In the genomic region with DNA sequence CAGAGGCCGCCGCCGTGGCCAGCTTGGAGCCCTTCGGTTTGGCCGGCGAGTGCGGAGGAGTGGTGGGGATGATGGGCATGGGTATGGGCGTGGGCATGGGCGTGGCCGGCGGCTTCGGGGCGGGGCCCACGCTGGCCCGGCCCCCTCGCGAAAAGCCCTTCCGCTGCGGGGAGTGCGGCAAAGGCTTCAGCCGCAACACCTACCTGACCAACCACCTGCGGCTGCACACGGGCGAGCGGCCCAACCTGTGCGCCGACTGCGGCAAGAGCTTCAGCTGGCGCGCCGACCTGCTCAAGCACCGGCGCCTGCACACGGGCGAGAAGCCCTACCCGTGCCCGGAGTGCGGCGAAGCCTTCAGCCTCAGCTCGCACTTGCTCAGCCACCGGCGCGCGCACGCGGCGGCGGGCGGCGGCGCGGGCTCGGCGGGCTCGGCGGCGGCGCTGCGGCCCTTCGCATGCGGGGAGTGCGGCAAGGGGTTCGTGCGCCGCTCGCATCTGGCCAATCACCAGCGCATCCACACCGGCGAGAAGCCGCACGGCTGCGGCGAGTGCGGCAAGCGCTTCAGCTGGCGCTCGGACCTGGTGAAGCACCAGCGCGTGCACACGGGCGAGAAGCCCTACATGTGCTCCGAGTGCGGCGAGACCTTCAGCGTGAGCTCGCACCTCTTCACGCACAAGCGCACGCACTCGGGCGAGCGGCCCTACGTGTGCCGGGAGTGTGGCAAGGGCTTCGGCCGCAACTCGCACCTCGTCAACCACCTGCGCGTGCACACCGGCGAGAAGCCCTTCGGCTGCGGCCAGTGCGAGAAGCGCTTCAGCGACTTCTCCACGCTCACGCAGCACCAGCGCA, we compare ENCODE assay signal across 8 mouse cellular contexts. TPM values are rescaled to one million over a fixed set of nuclear protein-coding genes. Genes with fewer than 3 reads are reported as not detected.
DNase-seq lines count a peak whose midpoint lies in the region; ATAC-seq and TF ChIP-seq lines count a peak whose summit lies in the region.

No protein-coding gene starts in this region.

- H3K36me3 ChIP-seq in heart, embryonic 14.5 days (ENCODE audit: control insufficient read depth, insufficient read depth, low read length), result peaks cover 10% of the 10 kb centered on the region
- H3K36me3 ChIP-seq in liver, embryonic 14.5 days (replicated peaks; ENCODE audit: control insufficient read depth, insufficient read depth, low read depth), result no peaks in the 10 kb centered on the region
- H3K36me3 ChIP-seq in neural tube, embryonic 13.5 days, result peaks cover 15% of the 10 kb centered on the region

- 1% methylated on average over 106 of the region's 110 CpGs for WGBS in heart, embryonic 14.5 days
- WGBS in liver, embryonic 14.5 days (ENCODE audit: insufficient replicate concordance), result under 1% methylated on average over 110 of the region's 110 CpGs
- under 1% methylated on average over 110 of the region's 110 CpGs for WGBS in neural tube, embryonic 13.5 days

- ATAC-seq in erythroid progenitor cell, adult 5-6 weeks (replicated peaks; ENCODE audit: low FRiP score, poor library complexity, severe bottlenecking), result 0 out of 2 replicates have a peak, but pooled peaks have one; percentile 30
- peak; percentile 93 for ATAC-seq in heart, embryonic 14.5 days (ENCODE audit: insufficient number of reproducible peaks, insufficient read depth, low FRiP score, low read depth)
- ATAC-seq in liver, embryonic 14.5 days (ENCODE audit: insufficient read depth), result peak; percentile 82
- peak; percentile 93 for ATAC-seq in neural tube, embryonic 13.5 days (ENCODE audit: low read depth)

- H3K4me2 ChIP-seq in heart, embryonic 14.5 days (ENCODE audit: low read length), result peak overlapping the region; percentile 99
- H3K4me2 ChIP-seq in liver, embryonic 14.5 days (ENCODE audit: low read depth), result peak overlapping the region; percentile 68
- H3K4me2 ChIP-seq in neural tube, embryonic 13.5 days, result peak overlapping the region; percentile 91

- TF ChIP-seq CTCF in liver, embryonic 14.5 days (IDR thresholded peaks at IDR 0.05; ENCODE audit: low read depth), result no peak

- peak overlapping the region; percentile 77 for H3K9ac ChIP-seq in heart, embryonic 14.5 days (ENCODE audit: low read length)
- H3K9ac ChIP-seq in liver, embryonic 14.5 days (replicated peaks), result no peak overlapping the region
- peak overlapping the region; percentile 66 for H3K9ac ChIP-seq in neural tube, embryonic 13.5 days

- no peak overlapping the region for H3K27ac ChIP-seq in heart, embryonic 14.5 days (replicated peaks in 1 of 2; ENCODE audit: control insufficient read depth in 1 of 2, insufficient read depth in 1 of 2, low read depth in 2 of 2, low read length in 2 of 2)
- no peak overlapping the region for H3K27ac ChIP-seq in liver, embryonic 14.5 days
- no peak overlapping the region for H3K27ac ChIP-seq in neural tube, embryonic 13.5 days (replicated peaks)

- DNase-seq in CD4-positive helper T cell, adult 2 months (ENCODE audit: low read depth, low spot score), result peak; percentile 68
- DNase-seq in brain, adult 2 months (ENCODE audit: low read depth, low spot score), result peak; percentile 93
- DNase-seq in kidney, postnatal 10 days, result peak; percentile 86
- peak in 1 of 3 experiments; percentile 13 for DNase-seq in liver, embryonic 14.5 days (ENCODE audit: low read depth in 3 of 3, low spot score in 3 of 3)
- DNase-seq in testis, postnatal 10 days (ENCODE audit: low spot score), result peak; percentile 86

- no peaks in the 10 kb centered on the region for H3K9me3 ChIP-seq in heart, embryonic 14.5 days (ENCODE audit: control insufficient read depth, low read length)
- no peaks in the 10 kb centered on the region for H3K9me3 ChIP-seq in liver, embryonic 14.5 days (ENCODE audit: control insufficient read depth, low read length)
- H3K9me3 ChIP-seq in neural tube, embryonic 13.5 days, result no peaks in the 10 kb centered on the region

- peaks cover 8% of the 10 kb centered on the region for H3K27me3 ChIP-seq in heart, embryonic 14.5 days (ENCODE audit: control insufficient read depth, insufficient read depth, low read length)
- H3K27me3 ChIP-seq in liver, embryonic 14.5 days (ENCODE audit: control insufficient read depth, insufficient read depth, low read length), result peaks cover 35% of the 10 kb centered on the region
- H3K27me3 ChIP-seq in neural tube, embryonic 13.5 days, result peaks cover 37% of the 10 kb centered on the region

- peaks cover 8 to 16% of the 10 kb centered on the region in 2 experiments for H3K4me1 ChIP-seq in heart, embryonic 14.5 days (ENCODE audit: control insufficient read depth in 2 of 2, insufficient read depth in 2 of 2, low read length in 2 of 2)
- peaks cover 0 to 2% of the 10 kb centered on the region in 2 experiments; a peak in 1 of 4 replicates for H3K4me1 ChIP-seq in liver, embryonic 14.5 days (replicated peaks; ENCODE audit: control insufficient read depth in 2 of 2, insufficient read depth in 2 of 2, low read length in 1 of 2)
- peaks cover 23% of the 10 kb centered on the region for H3K4me1 ChIP-seq in neural tube, embryonic 13.5 days (replicated peaks)

- no peak for TF ChIP-seq EP300 in liver, embryonic 14.5 days (IDR thresholded peaks at IDR 0.05; ENCODE audit: low read depth)

- H3K4me3 ChIP-seq in heart, embryonic 14.5 days (ENCODE audit: control insufficient read depth in 1 of 2, insufficient read depth in 1 of 2, low read depth in 1 of 2, low read length in 2 of 2), result peak overlapping the region; percentile 59 to 63
- peak overlapping the region; percentile 32 to 58 for H3K4me3 ChIP-seq in liver, embryonic 14.5 days (ENCODE audit: insufficient read depth in 1 of 2, low read depth in 2 of 2, low read length in 2 of 2)
- H3K4me3 ChIP-seq in neural tube, embryonic 13.5 days, result peak overlapping the region; percentile 50

RNA-seq across cellular contexts. Expression of a gene that starts 29.1 kb away (rescaled TPM):
- not detected in 2 replicates for total RNA-seq in erythroid progenitor cell, adult 5-6 weeks (2015; ENCODE audit: low replicate concordance)
- not detected in 2 replicates for total RNA-seq in erythroid progenitor cell, adult 5-6 weeks (2017; ENCODE audit: low replicate concordance)
- polyA plus RNA-seq in heart, embryonic 14.5 days (2014; fragmentation: Nextera tagmentation; extraction: Ambion mirVana), result not detected in 2 replicates
- polyA plus RNA-seq in liver, embryonic 14.5 days (2012; rRNA removed), result not detected in 2 replicates
- not detected in 2 replicates for polyA plus RNA-seq in liver, embryonic 14.5 days (2014; fragmentation: Nextera tagmentation; extraction: Ambion mirVana)
- not detected in 2 replicates for polyA plus RNA-seq in neural tube, embryonic 13.5 days (2015; fragmentation: Nextera tagmentation; extraction: Ambion mirVana)

RNA-seq across cellular contexts. Expression of a gene that starts 45.6 kb away (rescaled TPM):
- total RNA-seq in erythroid progenitor cell, adult 5-6 weeks (2015; ENCODE audit: low replicate concordance), result not detected in 2 replicates
- not detected in 2 replicates for total RNA-seq in erythroid progenitor cell, adult 5-6 weeks (2017; ENCODE audit: low replicate concordance)
- polyA plus RNA-seq in heart, embryonic 14.5 days (2014; fragmentation: Nextera tagmentation; extraction: Ambion mirVana), result 11.1 and 13.3 TPM in 2 replicates
- 1.4 and 1.7 TPM in 2 replicates for polyA plus RNA-seq in liver, embryonic 14.5 days (2012; rRNA removed)
- 1.6 and 2.4 TPM in 2 replicates for polyA plus RNA-seq in liver, embryonic 14.5 days (2014; fragmentation: Nextera tagmentation; extraction: Ambion mirVana)
- polyA plus RNA-seq in neural tube, embryonic 13.5 days (2015; fragmentation: Nextera tagmentation; extraction: Ambion mirVana), result 12.9 and 14.9 TPM in 2 replicates

Comparison
In these comparisons a context has a peak if more than half of its experiments do, and no peak if none do; other contexts are left out.
1. ATAC-seq: peak in every context shown above with its lines; median percentile 93 in heart, embryonic 14.5 days; 93 in neural tube, embryonic 13.5 days; 82 in liver, embryonic 14.5 days; 30 in erythroid progenitor cell, adult 5-6 weeks.